Mouse (Mus musculus) CH12.LX (cell line): Measurements from ENCODE around the gene Fxyd5. TPM values are rescaled to one million over a fixed set of nuclear protein-coding genes. Genes with fewer than 3 reads are reported as not detected.

Experiments
- DNase-seq: peaks from one replicate; pipeline ENCODE4 v3.0.0-alpha.2; 2013; ENCODE audit errors: extremely low read depth
- H3K27ac ChIP-seq: 2 replicates; pipeline ENCODE4 v1.5.1; 2012; ENCODE audit warnings: low read depth, mild to moderate bottlenecking, control low read depth, moderate library complexity; ENCODE audit not compliant: insufficient read depth
- H3K27me3 ChIP-seq: replicated peaks from 2 replicates; pipeline ENCODE3; 2012; ENCODE audit warnings: inconsistent platforms
- H3K36me3 ChIP-seq, 2 experiments: replicated peaks in 1 of 2; 2 replicates each; pipeline versions ENCODE3 to v1.6.1; 2012; ENCODE audit warnings: inconsistent platforms in 1 of 2, low read length in 1 of 2, mild to moderate bottlenecking in 1 of 2, mixed read lengths in 1 of 2, moderate library complexity in 1 of 2; ENCODE audit not compliant: control insufficient read depth in 1 of 2, insufficient read depth in 1 of 2
- H3K4me1 ChIP-seq, 2 experiments: 2 replicates each; pipeline ENCODE4 v1.6.1; 2012; ENCODE audit warnings: inconsistent platforms in 1 of 2, moderate library complexity in 1 of 2; ENCODE audit not compliant: insufficient read depth in 2 of 2, control insufficient read depth in 1 of 2
- H3K4me2 ChIP-seq: 2 replicates; pipeline ENCODE4 v1.6.1; 2012; ENCODE audit warnings: low read depth, mild to moderate bottlenecking, control low read depth; ENCODE audit not compliant: poor library complexity, insufficient read depth, severe bottlenecking
- H3K4me3 ChIP-seq, 3 experiments: fragments of 150-350 bp in 1 of 3; sonication (generic) in 1 of 3; replicated peaks in 1 of 3; 2 replicates each; pipeline versions ENCODE3 to v1.5.1; 2011 to 2012; ENCODE audit warnings: low read depth in 2 of 3, low read length in 2 of 3, mild to moderate bottlenecking in 2 of 3, moderate library complexity in 2 of 3, control low read depth in 1 of 3, improper control_type of control experiment in 1 of 3, inconsistent platforms in 1 of 3, mixed read lengths in 1 of 3; ENCODE audit not compliant: poor library complexity in 1 of 3
- H3K79me2 ChIP-seq: replicated peaks from 2 replicates; pipeline ENCODE4 v1.6.1; 2012; ENCODE audit warnings: mild to moderate bottlenecking, moderate library complexity; ENCODE audit not compliant: control insufficient read depth, poor library complexity, insufficient read depth, severe bottlenecking; ENCODE audit errors: extremely low read depth
- H3K9ac ChIP-seq: 2 replicates; pipeline ENCODE4 v1.6.1; 2012; ENCODE audit warnings: low read depth, mild to moderate bottlenecking, control low read depth, moderate library complexity; ENCODE audit not compliant: insufficient read depth
- H3K9me3 ChIP-seq: replicated peaks from 2 replicates; pipeline ENCODE3; 2012; ENCODE audit warnings: low read length, inconsistent platforms, mixed read lengths
- CHD1 ChIP-seq: IDR thresholded peaks from 2 replicates; pipeline ENCODE4 v1.6.1; 2012; ENCODE audit warnings: low read depth, low read length, improper control_type of control experiment, inconsistent platforms
- CHD2 ChIP-seq: IDR thresholded peaks from 2 replicates; pipeline ENCODE4 v1.6.1; 2011; ENCODE audit warnings: low read length, improper control_type of control experiment
- E2F4 ChIP-seq: IDR thresholded peaks from 2 replicates; pipeline ENCODE4 v1.6.1; 2011; ENCODE audit warnings: low read depth, low read length, improper control_type of control experiment; ENCODE audit not compliant: insufficient replicate concordance
- ELF1 ChIP-seq: IDR thresholded peaks from 2 replicates; pipeline ENCODE4 v1.6.1; 2014; ENCODE audit warnings: low read depth, mild to moderate bottlenecking, inconsistent platforms, low read length, improper control_type of control experiment
- HCFC1 ChIP-seq: IDR thresholded peaks from 2 replicates; pipeline ENCODE4 v1.6.1; 2012; ENCODE audit warnings: low read depth, mild to moderate bottlenecking, inconsistent platforms, low read length, improper control_type of control experiment
- IRF4 ChIP-seq: IDR thresholded peaks from 2 replicates; pipeline ENCODE4 v1.6.1; 2014; ENCODE audit warnings: low read depth, mild to moderate bottlenecking, inconsistent platforms, low read length, improper control_type of control experiment
- JUN ChIP-seq: IDR thresholded peaks from 2 replicates; pipeline ENCODE4 v1.6.1; 2011; ENCODE audit warnings: low read depth, mild to moderate bottlenecking, low read length, improper control_type of control experiment, moderate library complexity; ENCODE audit not compliant: insufficient read depth
- KAT2A ChIP-seq: IDR thresholded peaks from 2 replicates; pipeline ENCODE4 v1.6.1; 2012; ENCODE audit warnings: low read length, improper control_type of control experiment, inconsistent platforms; ENCODE audit not compliant: insufficient replicate concordance
- MAX ChIP-seq: IDR thresholded peaks from 2 replicates; pipeline ENCODE4 v1.6.1; 2011; ENCODE audit warnings: low read length, improper control_type of control experiment
- MAZ ChIP-seq: IDR thresholded peaks from 2 replicates; pipeline ENCODE4 v1.6.1; 2012; ENCODE audit warnings: low read depth, mild to moderate bottlenecking, inconsistent platforms, low read length, improper control_type of control experiment, moderate library complexity
- NELFE ChIP-seq: IDR thresholded peaks from 2 replicates; pipeline ENCODE4 v1.6.1; 2011; ENCODE audit warnings: low read depth, low read length, improper control_type of control experiment
- NRF1 ChIP-seq: IDR thresholded peaks from 2 replicates; pipeline ENCODE4 v1.6.1; 2014; ENCODE audit warnings: low read depth, mild to moderate bottlenecking, inconsistent platforms, low read length, improper control_type of control experiment, moderate library complexity
- PAX5 ChIP-seq: IDR thresholded peaks from 2 replicates; pipeline ENCODE4 v1.6.1; 2012; ENCODE audit warnings: low read length, inconsistent platforms, mixed read lengths
- POLR2A ChIP-seq: IDR thresholded peaks from 2 replicates; pipeline ENCODE4 v1.6.1; 2011; ENCODE audit warnings: low read depth, mild to moderate bottlenecking, improper control_type of control experiment, low read length
- RCOR1 ChIP-seq: conservative IDR thresholded peaks from 2 replicates; pipeline ENCODE4 v1.6.1; 2012; ENCODE audit warnings: low read depth, mild to moderate bottlenecking, inconsistent platforms, low read length, improper control_type of control experiment
- SIN3A ChIP-seq: IDR thresholded peaks from 2 replicates; pipeline ENCODE4 v1.6.1; 2012; ENCODE audit warnings: low read length, improper control_type of control experiment, inconsistent platforms
- TCF12 ChIP-seq: IDR thresholded peaks from 2 replicates; pipeline ENCODE4 v1.6.1; 2014; ENCODE audit warnings: low read depth, mild to moderate bottlenecking, inconsistent platforms, low read length, improper control_type of control experiment
- USF1 ChIP-seq: IDR thresholded peaks from 2 replicates; pipeline ENCODE4 v1.6.1; 2014; ENCODE audit warnings: low read depth, mild to moderate bottlenecking, inconsistent platforms, low read length, improper control_type of control experiment
- ZC3H11A ChIP-seq: IDR thresholded peaks from 2 replicates; pipeline ENCODE4 v1.6.1; 2012; ENCODE audit warnings: low read depth, mild to moderate bottlenecking, inconsistent platforms, low read length, improper control_type of control experiment
- ZKSCAN1 ChIP-seq: IDR thresholded peaks from 2 replicates; pipeline ENCODE4 v1.6.1; 2012; ENCODE audit warnings: low read depth, inconsistent platforms, low read length, improper control_type of control experiment, borderline replicate concordance
- ZNF384 ChIP-seq: IDR thresholded peaks from 2 replicates; pipeline ENCODE4 v1.6.1; 2012; ENCODE audit warnings: low read depth, low read length, improper control_type of control experiment, inconsistent platforms
- dilution Hi-C: fragments of 300-500 bp; cut with MboI; formaldehyde crosslinking; loops from 2 replicates; pipeline ENCODE4 v1.14.3; 2020; ENCODE audit warnings: low sequenced_read_pairs; ENCODE audit not compliant: extremely low pct_unique_long_range_greater_than_20kb, extremely low pct_ligation_motif_present
- in situ Hi-C: fragments of 300-500 bp; cut with MboI; formaldehyde crosslinking; loops from 3 replicates; pipeline ENCODE4 v1.14.3; 2019; ENCODE audit warnings: low sequenced_read_pairs, low pct_ligation_motif_present, low pct_unique_long_range_greater_than_20kb, mixed read lengths
- polyA plus RNA-seq: library from polyadenylated mRNA; unstranded; fragments of >175 nt; gene quantifications from 2 replicates; pipeline ENCODE4 v1.2.1, GENCODE M21; 2012; ENCODE audit warnings: low read depth; ENCODE audit not compliant: insufficient read length
- total RNA-seq, 2 experiments: library from RNA; depleted of rRNA; stranded (reverse); fragments of 300-350 nt in 1 of 2; fragments of >200 nt in 1 of 2; gene quantifications; 2 replicates each; pipeline ENCODE4 v1.2.3; 2012 to 2014

Gene Fxyd5
- total and polyA plus RNA-seq, 3 experiments = 43.8 to 124 (median 71.6) TPM

DNA sequence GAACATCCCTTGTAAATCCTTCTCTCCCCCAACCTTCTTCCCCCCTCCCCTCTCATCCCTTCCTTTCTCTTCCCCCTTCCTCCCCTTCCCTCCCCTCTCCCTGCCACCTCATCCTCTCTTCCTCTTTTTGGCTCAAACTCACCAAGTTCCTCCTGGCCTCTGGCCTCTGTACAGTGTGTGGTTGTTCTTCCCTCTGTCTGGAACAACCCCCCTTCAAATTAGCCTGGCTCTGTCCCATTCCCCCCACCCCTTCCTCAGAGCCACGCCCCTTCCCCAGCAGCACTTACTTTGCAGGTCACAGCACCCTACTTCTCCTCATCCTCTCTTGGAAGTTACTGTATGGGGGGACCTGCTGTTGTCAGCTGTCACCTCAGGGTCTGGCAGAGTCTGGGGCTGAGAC lies 34.1 kb downstream of the Fxyd5 start:
- in situ Hi-C loops = no loop called here
- H3K9me3 ChIP-seq = peaks cover 3% of the 10 kb centered on the region
- no peak for TF ChIP-seq TCF12
- no peak for TF ChIP-seq ZNF384
- no peak for TF ChIP-seq KAT2A
- no peak for TF ChIP-seq CHD1
- TF ChIP-seq MAZ = no peak
- TF ChIP-seq E2F4 = no peak
- TF ChIP-seq PAX5 = no peak
- no peak for TF ChIP-seq HCFC1
- no peak for TF ChIP-seq CHD2
- no peak for TF ChIP-seq POLR2A
- TF ChIP-seq RCOR1 = no peak
- no peak overlapping the region for H3K4me2 ChIP-seq
- peaks cover 0 to 9% of the 10 kb centered on the region in 2 experiments; a peak in 2 of 4 replicates for H3K4me1 ChIP-seq
- H3K36me3 ChIP-seq = no peaks in the 10 kb centered on the region
- no peak overlapping the region for H3K9ac ChIP-seq
- no peak for DNase-seq
- H3K27ac ChIP-seq = no peak overlapping the region
- no peaks in the 10 kb centered on the region for H3K27me3 ChIP-seq
- no peaks in the 10 kb centered on the region for H3K79me2 ChIP-seq
- dilution Hi-C loops = no loop called here
- no peak overlapping the region for H3K4me3 ChIP-seq

DNA sequence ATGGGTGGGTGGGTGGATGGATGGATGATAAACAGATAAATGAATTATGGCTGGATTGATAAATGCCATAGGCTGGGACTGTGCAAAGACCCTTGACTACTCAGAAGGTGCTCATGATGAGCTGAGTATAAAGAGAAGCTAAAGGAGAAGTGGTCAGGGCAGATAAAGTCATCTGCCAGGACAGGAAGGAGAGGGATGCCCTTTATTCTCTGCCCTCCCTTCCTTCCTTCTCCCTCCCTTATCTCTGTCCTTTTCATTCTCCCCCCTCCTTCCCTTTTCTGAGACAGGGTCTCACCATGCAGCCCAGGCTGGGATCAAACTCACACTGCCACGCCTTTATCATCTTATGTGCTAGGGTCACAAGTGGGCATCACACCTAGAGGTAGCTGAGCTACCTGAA lies 34.5 kb downstream of the Fxyd5 start:
- no peak overlapping the region for H3K27ac ChIP-seq
- DNase-seq = no peak
- H3K36me3 ChIP-seq = no peaks in the 10 kb centered on the region
- no peak for TF ChIP-seq ZKSCAN1
- no peak overlapping the region for H3K9ac ChIP-seq
- no peaks in the 10 kb centered on the region for H3K79me2 ChIP-seq
- H3K4me2 ChIP-seq = no peak overlapping the region
- H3K27me3 ChIP-seq = no peaks in the 10 kb centered on the region
- peaks cover 3% of the 10 kb centered on the region for H3K9me3 ChIP-seq
- dilution Hi-C loops (no loop called here), in situ Hi-C loops (no loop called here)
- H3K4me1 ChIP-seq = peaks cover under 1 to 11% of the 10 kb centered on the region in 2 experiments; a peak in 3 of 4 replicates
- H3K4me3 ChIP-seq = no peak overlapping the region

DNA sequence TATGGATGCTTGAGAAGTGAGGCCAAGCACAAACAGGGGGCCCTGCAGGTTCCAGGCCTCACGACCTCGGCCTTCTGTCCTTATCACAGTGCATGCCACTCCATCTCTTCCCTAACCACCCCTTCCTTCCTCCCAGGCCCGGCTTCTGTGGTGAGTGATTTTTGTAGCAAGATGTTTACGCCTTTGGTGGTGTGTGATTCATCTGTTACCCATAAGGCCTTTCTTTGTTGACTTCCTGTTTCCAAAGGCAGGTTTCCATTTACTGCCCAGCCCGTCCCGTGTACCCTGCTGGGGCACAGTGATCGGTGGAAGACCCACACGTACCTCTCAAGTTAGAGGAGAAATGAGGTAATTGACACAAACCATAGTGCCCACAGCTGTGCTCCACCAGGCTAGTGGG lies 39.6 kb downstream of the Fxyd5 start:
- peak; percentile 59 for DNase-seq
- no peak overlapping the region for H3K27ac ChIP-seq
- dilution Hi-C loops = no loop called here

More for the DNA sequence above, 39.6 kb downstream of the Fxyd5 start:
- peak; percentile 61 for TF ChIP-seq ELF1
- peak; percentile 63 for TF ChIP-seq HCFC1
- TF ChIP-seq JUN = no peak
- TF ChIP-seq POLR2A = peak; percentile 39; the same call in 1 of the 2 replicates
- no peak for TF ChIP-seq NRF1
- TF ChIP-seq SIN3A = 0 out of 2 replicates have a peak, but pooled peaks have one; percentile 25
- TF ChIP-seq USF1 = no peak
- 0 out of 2 replicates have a peak, but pooled peaks have one; percentile 11 for TF ChIP-seq TCF12
- TF ChIP-seq MAX = peak; percentile 30; the same call in 1 of the 2 replicates
- TF ChIP-seq IRF4 = peak; percentile 53; the same call in 1 of the 2 replicates
- TF ChIP-seq CHD1 = no peak
- 0 out of 2 replicates have a peak, but pooled peaks have one; percentile 18 for TF ChIP-seq NELFE
- no peak for TF ChIP-seq ZC3H11A
- TF ChIP-seq, all 38 proteins: peak for 8
- H3K79me2 ChIP-seq = no peaks in the 10 kb centered on the region
- no peak overlapping the region for H3K9ac ChIP-seq
- peaks cover 3% of the 10 kb centered on the region for H3K9me3 ChIP-seq
- in situ Hi-C loops = no loop called here
- no peak overlapping the region for H3K4me2 ChIP-seq
- H3K36me3 ChIP-seq = no peaks in the 10 kb centered on the region
- peaks cover 18 to 34% of the 10 kb centered on the region in 2 experiments for H3K4me1 ChIP-seq
- no peaks in the 10 kb centered on the region for H3K27me3 ChIP-seq
- no peak overlapping the region for H3K4me3 ChIP-seq
